Mouse (Mus musculus): ENCODE measurements around the gene Efcab10. TPM values are rescaled to one million over a fixed set of nuclear protein-coding genes. Genes with fewer than 3 reads are reported as not detected.

Efcab10 gene
- total RNA-seq (2021) = 0.52 TPM in 1 of 2 replicates, not detected in the other
- long read RNA-seq = 0 reads

DNA sequence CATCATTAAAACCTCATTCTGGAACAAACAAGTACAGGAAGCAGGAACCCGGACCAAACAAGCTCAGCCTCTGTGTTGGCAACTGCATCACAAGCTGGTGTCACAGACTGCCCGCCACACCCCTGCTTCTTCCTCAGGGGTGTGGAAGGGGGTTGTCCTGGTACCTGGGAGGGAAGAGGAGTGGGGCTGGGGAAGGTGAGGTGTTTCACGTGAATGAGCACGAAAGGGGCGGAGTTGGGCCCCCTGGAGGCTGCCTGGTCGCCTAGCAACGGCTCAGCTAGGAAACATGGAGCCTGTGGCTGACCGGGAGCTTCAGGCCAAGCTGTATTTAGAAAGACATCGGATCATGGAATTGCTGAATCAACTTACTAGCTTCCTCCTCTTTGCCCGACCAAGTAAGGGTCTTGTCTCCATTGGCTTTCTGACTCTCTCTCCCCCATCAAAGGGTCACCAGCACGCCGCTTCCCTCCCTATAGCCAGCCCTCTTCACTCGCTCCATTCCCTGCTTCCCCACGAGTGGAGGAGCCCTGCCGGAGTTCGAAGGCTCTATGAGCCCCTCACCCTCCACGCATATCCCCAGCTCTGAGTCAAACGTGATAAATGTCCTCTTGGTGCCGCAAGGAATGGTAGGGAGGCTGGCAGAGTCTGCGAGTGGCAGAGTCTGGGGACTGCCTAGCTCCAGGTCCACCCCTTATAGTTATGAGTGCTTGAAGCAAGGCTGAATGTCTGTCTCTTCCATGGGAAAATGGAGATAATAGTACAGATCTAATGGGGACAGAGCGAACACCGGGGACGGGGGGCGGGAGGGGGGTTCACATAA lies at the start of gene Efcab10:
Gene Efcab10, plus strand, starts transcription at position 51 of the 820 bp plus-strand sequence.
- peak; percentile 23 for DNase-seq

DNA sequence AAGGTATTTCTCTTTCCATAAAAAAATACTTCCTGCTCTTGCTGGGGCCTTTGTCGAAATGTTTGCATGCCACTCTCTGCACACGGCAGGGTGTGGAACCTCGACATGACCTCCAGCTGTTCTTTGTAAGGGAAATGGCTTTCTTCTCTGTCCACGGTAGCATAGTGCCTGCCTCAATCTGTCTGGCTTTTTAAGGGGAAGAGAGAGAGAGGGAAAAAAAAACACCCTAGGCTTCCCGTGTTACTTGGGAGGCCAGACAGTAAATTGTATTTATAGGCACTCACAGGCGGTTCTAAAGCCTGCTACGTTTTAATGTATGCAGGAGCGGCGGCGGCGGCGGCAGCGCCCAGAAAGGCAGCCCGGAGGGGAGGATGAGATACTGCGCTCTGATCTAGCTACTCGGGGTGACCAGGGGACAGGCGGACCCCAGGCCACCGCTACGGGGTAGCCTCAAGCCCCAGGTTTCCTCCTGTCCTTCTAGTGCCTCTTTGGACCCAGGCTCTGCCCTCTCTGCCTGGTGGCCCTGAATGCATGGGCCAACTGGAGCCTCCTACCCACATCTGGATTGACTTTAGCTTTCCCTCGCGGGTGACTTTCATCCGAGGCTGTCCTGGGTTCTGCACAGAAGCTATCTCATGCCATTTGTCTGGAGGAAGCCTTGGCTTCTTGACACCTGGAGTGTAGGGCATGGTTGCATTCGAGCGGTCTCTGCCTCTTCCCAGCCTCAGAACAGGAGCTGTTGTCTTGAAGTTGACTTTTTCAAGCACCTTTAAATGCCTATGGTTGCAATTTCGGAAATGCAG lies 49.5 kb upstream of the Efcab10 start:
- DNase-seq = no peak

DNA sequence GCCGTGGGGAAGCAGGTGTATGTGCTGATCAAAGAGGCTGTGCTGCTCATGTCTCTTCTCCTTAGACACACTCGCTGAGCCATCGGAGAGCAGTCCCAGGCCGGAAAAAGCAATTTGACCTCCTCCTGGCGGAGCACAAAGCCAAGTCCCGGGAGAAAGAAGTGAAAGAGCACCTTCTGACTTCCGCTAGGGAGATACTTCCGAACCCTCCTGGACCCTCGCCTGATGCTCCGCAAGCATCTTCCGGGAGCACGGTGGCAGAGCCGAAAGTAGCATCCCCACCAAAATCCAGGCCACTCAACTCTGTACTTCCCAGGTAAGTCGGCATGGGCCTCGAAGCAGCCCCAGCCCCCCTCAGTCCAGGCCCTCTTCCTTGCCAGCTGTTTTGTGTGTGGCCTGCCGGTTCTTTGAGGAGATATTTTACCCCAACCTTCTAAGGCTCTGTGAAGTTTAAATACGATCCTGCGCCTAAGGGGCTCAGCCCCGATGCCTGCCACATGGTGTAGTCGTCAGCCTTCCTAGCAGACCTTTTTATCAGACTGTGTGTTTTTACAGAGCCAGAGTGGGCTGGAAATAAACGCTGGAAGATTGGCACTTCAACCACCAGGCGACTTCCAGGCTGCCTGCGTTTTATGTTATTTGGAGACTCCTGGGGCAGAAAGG lies 48.8 kb upstream of the Efcab10 start:
- no peak for DNase-seq

DNA sequence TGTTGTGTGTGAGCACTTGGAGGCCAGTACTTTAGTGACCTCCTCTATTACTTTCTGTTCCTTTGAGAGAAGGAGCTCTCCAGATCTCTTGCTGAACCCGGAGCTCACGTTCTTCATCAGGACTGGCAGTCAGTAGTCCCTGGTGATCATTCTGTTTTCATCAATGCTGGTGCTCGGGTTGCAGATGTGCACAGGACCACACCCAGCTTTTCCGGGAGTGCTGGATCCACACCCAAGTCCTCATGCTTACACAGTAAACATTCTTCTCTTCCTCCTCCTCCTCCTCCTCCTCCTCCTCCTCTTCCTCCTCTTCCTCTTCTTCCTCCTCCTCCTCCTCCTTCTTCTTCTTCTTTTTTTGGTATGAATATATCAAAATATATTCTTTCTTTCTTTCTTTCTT lies 42.0 kb upstream of the Efcab10 start:
- no peak for DNase-seq

DNA sequence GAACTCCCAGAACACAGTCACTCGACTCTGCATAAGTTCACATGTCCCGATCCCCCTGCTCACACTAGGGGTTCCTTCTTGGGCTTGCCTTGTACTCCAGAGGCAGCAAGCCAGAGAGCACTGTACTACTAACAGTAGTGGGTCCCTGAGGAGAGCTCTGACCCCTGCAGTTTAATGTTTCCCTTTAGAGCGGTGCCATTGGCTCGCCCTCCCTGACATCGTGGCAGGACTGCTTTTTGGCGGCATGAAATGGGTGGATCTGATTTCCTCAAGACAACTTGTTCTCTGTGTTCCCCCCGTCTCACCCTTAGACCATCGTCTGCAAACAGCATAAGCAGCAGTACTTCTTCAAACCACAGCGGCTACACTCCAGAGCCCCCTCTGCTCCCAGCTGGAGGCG lies 36.3 kb upstream of the Efcab10 start:
- no peak for DNase-seq

DNA sequence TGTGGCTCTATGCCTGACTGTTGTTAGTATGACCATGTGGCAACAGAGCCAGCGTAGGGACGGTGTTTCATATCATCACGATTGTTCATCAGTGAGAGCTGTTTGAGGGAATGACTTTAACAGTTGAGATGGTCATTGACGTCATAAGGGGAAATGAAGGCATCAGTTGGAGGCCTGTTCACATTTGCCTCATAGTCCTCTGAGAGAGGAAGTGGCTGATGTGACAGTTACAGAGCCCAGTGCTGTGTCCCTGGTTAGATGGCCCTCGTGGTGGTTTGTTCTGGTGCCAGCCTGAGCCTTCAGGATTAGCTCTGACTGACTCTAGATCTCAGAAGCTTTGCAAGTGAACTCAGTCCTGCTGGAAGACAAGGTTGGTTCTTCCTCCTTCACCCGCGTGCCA lies 35.4 kb upstream of the Efcab10 start:
- no peak for DNase-seq

DNA sequence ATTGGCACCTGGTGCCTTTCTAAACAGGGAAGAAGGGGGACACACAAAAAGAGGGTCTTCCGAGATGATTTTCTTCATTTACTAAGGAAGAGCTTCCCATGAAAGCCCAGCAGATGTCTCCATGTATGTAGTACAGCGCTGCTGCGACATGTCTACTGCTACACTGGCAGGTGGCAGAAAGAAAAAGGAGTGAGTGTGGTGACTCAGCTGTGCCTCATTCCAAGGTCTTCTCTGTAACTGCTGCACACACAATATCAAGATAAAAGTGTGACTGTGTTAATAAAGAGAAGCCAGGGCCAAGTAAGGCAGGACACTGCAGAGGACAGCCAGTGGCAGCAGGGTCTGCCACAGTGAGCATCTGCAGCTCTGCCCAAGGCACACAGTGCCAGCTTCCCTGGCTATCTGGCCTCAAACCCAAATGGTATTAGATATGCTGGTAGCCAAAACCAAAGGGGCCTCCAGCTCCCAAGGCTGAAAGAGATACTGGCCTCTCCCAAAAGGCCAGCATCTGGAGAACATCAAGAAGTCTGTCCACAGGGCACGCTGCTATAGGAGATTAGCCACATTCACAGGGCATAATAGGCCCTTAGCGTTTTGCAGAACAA lies 34.7 kb upstream of the Efcab10 start:
- DNase-seq = no peak

DNA sequence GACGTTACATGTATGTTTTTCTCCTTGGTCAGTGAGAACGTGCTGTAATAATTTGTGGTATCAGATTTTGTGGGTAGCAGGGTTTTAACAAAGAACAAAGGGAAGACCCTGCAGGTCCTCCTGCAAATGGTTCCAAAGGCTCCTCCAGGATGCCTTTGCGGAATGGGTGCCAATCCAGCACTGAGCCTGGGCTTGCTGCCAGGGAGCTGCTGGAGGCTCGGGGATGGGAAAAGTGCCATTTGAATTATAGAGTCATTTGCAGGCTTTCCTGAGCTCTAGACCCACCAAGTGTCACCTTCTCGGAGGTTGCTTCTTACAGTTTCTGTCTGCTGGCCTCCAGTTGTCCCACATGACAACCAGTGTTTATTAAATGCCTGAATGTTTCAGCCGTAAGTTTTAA lies 33.9 kb upstream of the Efcab10 start:
- DNase-seq = peak; percentile 77

DNA sequence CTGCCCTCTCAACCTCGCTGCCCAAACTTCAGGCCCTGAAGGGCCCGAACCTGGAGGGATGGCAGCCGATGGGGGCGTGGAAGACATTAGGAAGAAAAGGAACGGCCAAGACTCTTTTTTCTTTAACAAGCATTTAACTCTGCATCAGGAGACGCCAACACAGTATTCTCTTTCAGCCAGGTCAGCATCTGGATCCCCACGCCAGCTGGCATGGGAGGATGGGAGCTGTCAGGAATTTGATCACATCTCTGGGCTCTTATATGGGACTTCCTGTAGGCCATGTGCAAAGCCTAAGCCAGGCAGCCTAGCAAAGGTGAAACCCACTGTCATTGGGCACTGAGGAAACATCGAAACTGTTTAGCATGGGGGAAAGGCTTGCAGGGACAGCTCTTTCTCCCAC lies 30.1 kb upstream of the Efcab10 start:
- no peak for DNase-seq

DNA sequence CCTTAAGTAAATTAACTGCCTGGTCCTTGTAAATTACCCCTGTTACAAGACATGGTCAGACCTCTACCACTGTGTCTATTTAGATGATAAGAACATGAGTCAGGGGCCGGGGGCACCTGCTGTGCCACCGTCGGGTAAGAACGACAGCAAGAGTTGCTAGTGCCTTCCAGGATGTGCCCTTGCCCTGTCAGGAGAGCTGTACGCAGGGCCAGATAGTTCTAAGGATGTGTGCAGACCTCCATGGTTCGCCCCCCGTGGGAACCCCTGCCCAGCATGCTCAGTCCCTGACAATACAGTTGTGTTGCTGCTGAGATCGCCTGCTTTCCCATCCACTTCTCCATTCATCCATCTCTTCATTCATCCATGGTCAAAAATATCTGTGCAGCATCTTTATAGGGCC lies 29.5 kb upstream of the Efcab10 start:
- DNase-seq = no peak

DNA sequence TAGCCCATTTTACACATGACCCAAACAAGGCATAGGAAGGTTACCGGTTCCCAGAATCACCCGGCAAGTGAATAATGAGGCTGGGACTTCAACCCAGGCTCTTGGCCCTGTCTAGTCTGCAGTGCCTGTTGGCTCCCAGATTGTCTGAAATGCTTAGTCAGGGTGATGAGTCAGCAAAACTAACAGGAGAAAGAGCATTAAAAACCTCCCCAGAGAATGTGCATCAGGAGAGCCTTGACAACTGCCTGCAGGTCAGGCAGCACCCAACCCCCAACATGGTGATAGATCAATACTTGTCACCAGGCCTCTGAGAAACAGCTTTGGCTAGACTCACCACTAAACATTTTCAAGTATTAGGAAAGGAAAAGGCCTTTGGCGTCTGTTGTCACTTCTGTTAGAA lies 25.1 kb upstream of the Efcab10 start:
- no peak for DNase-seq

DNA sequence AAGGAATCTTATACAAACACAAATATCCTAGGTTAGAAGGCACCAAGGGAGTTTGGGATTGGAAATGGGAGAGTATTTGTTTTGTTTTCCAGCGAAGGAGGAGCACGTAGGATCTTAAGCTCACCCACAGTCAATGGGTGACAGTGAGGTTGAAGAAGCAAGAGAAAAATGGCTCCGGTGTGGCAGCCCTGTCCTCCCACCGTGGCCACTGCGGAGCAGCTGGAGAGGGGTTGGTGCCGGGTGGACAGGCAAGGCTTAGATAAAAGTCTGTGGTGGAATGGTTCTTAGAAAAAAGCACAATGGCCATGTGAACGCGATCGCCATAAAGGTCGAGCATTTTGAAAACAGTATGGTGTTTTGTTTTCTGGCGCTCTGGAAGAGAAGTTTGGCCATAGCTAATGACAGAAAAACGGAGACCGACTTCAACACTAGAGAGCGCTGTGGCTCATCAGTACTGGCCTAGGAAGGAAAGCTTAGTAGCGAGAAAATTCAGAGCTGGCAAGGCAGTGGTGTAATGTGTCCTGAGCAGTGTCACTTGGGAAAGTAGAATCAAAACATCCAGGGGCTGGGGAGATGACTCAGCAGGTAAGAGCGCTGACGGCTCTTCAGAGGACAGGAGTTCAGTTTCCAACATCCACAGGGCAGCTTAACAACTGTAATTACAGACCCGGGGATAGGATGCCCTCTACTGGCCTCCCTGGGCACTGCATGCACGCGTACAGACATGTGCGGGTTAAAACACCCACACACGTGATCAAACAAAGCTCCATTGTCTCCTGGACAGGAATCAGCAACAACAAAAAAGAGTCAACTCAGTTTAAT lies 14.8 kb upstream of the Efcab10 start:
- peak; percentile 72 for DNase-seq

DNA sequence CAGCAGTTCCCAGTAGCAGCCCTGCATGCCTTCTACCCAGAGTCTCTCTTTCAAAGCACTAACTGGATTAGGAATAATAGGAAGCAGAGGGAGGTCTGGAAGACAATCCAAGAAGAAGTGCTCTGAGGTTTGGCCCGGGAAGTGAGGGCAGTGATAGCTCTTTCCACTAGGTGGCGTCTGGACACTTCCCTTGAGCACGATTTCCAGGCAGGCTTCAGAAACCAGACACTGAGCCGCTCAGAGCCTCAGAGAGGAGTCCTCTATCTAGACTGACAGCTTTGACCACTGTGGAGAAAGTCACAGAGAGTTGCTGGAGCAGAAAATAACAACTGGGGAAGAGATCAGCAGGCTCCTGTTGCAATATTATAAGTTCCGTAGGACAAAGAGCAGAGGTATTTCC lies 5.8 kb upstream of the Efcab10 start:
- peak; percentile 51 for DNase-seq

DNA sequence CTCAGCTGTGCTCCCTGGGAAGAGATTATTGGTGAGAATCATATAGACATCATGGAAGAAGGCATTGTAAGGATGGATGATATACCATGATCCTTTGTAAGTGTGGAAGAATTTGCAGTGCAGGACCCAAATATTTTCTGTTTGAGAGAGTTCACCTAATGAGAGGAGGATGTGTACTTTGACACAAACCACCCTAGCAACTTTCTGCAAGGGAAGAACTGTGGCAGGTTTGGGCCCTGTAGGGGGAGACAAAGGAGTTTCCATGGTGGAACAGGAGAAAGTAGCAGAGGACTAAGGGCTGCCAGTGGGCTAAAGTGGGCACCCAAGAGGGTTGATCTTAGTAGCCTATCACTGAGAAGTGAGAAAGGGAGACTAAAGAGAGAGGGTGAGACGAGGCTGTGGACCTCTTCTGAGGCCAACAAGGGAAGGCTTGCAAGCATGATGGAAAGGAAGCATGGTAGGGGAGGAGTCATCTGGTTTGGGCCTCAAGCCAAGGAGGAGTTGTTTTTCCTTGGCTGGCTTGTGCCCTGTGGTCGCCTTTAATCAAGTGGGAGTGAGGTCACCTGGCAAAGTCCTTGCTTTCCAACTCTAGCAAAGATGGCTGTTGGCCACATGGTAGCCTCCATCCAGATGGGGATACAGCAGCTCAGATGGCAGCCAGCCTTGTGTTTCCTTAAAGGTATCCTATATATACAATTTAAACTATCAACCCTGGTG lies 3.7 kb upstream of the Efcab10 start:
- DNase-seq = no peak

DNA sequence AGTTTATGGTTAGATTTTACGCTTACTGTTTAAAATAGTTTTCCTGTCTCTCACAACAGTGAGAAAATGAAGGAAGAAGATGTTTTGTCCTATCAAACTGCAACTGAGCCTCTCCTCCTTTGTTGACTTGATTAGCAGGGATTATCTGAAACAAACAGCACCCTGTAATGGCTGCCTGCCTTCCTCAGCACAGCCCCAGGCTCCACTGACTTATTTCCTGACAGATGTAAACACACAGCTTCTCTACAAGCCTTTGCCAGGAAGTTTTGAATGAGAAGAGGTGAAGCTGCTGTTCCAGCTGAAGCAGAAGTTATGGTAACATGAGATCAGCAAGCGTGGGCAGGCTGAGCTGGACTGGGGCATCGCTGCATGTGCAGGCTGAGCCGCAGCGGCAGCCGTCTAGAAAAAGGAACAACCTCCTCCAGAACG lies 8.6 kb downstream of the Efcab10 start:
- no peak for DNase-seq

DNA sequence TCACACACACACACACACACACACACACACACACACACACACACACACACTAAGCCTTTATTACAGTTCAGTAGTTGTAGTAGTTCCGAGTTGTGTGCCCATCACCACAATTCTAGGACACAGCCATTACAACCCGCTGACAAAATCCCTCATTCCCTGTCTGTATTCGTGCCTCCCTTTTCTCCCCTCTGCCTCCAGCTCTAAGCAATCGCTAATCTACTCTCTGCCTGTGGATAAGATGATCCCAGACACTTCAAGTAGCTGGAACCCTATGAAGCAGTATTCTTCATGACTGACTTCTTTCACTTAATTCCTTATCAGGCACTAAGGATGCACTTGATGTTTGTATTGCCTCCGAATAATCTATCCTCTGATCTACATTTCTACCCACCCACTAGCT lies 10.3 kb downstream of the Efcab10 start:
- no peak for DNase-seq

DNA sequence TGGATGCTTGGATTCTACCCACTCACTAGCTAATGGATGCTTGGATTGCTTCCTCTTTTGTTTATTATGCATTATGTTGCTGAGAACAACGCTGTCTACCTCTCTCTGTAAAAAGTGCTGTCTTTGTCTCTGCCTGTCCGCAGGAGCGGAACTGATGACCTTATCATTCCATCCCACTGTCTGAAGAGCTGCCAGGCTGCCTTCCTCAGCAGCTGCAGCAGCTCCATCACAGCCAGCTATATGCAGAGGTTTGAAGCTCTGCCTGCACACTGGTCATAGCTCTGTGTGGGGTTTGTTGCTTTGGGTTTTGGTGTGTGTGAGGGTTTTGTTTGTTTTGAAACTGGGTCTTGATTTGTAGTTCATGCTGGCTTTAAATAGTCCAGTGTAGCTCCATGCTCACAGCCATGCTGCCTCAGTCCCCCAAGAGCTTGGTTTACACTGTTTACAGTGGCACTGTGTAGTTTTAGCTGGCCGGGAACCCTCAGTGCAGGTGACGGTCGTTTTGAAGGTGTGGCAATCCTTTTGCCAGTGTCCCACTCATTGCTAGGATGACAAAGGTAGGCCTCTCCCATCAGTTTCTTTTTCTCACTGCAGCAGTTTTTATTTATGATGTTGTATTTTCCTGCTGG lies 10.9 kb downstream of the Efcab10 start:
- DNase-seq = no peak

DNA sequence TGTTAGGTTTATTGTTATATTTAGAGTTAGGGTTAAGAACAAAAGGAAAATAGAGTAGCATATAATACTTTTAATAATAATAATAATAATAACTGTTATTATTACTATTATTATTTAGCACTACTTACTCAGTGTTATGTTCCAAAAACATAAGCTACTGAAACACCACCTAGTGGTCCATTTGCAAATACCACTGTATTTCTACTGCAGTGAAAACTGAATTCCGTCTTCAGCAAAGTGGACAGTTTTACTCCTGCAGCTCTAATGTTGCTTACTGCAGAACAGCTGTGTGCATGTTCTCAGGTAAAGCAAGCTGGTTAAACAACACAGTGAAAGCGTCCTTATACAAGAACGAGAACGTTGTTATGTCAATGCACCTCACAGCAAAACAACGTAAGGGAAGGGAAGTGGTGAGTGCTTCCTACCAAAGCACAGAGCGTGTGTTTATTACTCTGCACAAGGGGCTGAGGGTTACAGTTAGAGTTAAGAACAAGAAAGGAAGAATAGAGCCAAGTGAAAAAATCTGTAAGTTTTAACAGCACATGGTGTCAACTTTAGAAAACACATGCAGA lies 17.0 kb downstream of the Efcab10 start:
- DNase-seq = no peak

DNA sequence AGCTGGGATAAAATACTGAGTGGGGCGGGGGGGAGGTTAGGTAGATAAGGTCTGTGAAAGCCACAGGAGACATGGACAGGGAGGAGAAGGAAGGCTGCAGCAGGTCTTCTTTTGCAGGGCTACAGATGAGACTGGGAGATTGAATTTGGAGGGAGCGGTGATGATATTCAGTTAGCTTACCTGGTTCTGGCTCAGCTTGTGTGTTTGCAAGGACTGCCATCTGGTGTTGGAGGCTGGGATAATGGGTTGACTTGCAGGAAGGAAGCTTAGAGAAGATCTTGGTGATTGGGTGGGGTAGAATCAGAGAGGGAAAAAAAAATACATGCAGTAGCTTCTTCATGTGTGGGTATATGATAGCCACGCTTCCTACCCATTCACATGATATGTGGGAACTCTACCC lies 29.7 kb downstream of the Efcab10 start:
- peak; percentile 15 for DNase-seq

DNA sequence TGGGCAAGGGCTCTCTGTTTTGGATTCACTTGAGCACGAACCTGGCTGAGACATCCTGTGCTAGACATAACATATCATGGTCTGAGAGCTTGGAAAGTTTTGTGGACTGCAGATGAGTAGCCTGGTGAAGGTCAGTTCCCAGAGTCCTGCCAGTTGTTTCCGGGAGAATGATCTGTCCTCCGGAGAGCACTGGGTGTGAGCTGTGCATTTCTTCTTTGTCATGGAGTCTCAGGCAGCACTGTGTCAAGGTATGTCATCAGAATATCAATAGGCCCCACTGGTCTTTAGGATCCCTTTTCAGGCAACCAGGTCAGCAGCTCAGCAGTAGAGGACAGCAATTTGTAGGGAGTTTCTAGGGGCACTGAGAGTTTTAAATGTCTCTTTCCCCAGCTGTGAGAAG lies 32.6 kb downstream of the Efcab10 start:
- DNase-seq = no peak

Measured in adrenal gland, postnatal 25 days (tissue).